Comparison of ENCODE assay signal across 15 mouse cellular contexts in genomic region chrX:166688779-166689178, GRCm38 (mm10).
DNase-seq lines count a peak whose midpoint lies in the region; ATAC-seq and TF ChIP-seq lines count a peak whose summit lies in the region.
"Had no signal": no experiment of that assay in that cellular context is flagged by ENCODE, and none has a peak within 500 bp of the region (broad histone marks: within the 10 kb centered on the region; RNA-seq: fewer than 3 reads in every experiment).

No protein-coding gene starts in this region.

- 55% methylated on average over 3 of the region's 3 CpGs for WGBS in lung, postnatal 0 days
- WGBS in midbrain, embryonic 16.5 days: 90% methylated on average over 3 of the region's 3 CpGs

- H3K4me3 ChIP-seq in lung, postnatal 0 days (ENCODE audit: low read depth, low read length): no peak overlapping the region
- H3K4me3 ChIP-seq in midbrain, embryonic 16.5 days (ENCODE audit: low read depth, low read length): no peak overlapping the region

- H3K4me2 ChIP-seq in lung, postnatal 0 days (replicated peaks; ENCODE audit: low read depth, low read length): no peak overlapping the region
- no peak overlapping the region for H3K4me2 ChIP-seq in midbrain, embryonic 16.5 days (ENCODE audit: low read length)

- no peaks in the 10 kb centered on the region for H3K27me3 ChIP-seq in lung, postnatal 0 days (replicated peaks; ENCODE audit: insufficient read depth, low read length)
- no peaks in the 10 kb centered on the region; the same call in 1 of the 2 replicates for H3K27me3 ChIP-seq in midbrain, embryonic 16.5 days (ENCODE audit: control insufficient read depth, insufficient read depth, low read depth, low read length)

- no peak overlapping the region for H3K9ac ChIP-seq in lung, postnatal 0 days (replicated peaks; ENCODE audit: low read depth)
- no peak overlapping the region for H3K9ac ChIP-seq in midbrain, embryonic 16.5 days (ENCODE audit: low read depth, low read length)

- H3K9me3 ChIP-seq in lung, postnatal 0 days (ENCODE audit: low read length): no peaks in the 10 kb centered on the region
- no peaks in the 10 kb centered on the region for H3K9me3 ChIP-seq in midbrain, embryonic 16.5 days (replicated peaks; ENCODE audit: control insufficient read depth, low read length, poor library complexity, severe bottlenecking)

- no peak for ATAC-seq in lung, postnatal 0 days
- no peak for ATAC-seq in midbrain, embryonic 16.5 days

- H3K27ac ChIP-seq in lung, postnatal 0 days (ENCODE audit: low read length): no peak overlapping the region
- no peak overlapping the region for H3K27ac ChIP-seq in midbrain, embryonic 16.5 days (ENCODE audit: low read length)
- H3K27ac ChIP-seq: stomach, postnatal 0 days had no signal

- DNase-seq in right cerebral cortex, postnatal 25 days: peak; percentile 4
- no peak for DNase-seq in right cerebral cortex, postnatal 14 days
- DNase-seq in embryo, embryonic 11 days: peak; percentile 6
- DNase-seq in mesoderm, embryonic 11.5 days (ENCODE audit: low read depth, low spot score): peak; percentile 10
- no peak for DNase-seq in lung, postnatal 0 days (ENCODE audit: low spot score)
- DNase-seq in kidney, adult 11 months: no peak
- DNase-seq: adrenal gland, postnatal 14 days; cerebellum, adult 2 months; gastrocnemius, postnatal 36 days; heart, postnatal 14 days; liver; lung, postnatal 36 days; right cerebral cortex, postnatal 4 days had no signal

- H3K36me3 ChIP-seq in lung, postnatal 0 days (ENCODE audit: insufficient read depth, low read length): no peaks in the 10 kb centered on the region
- no peaks in the 10 kb centered on the region for H3K36me3 ChIP-seq in midbrain, embryonic 16.5 days (ENCODE audit: control insufficient read depth, insufficient read depth, low read length)

- TF ChIP-seq CTCF in lung, postnatal 0 days (IDR thresholded peaks at IDR 0.05): no peak

- no peak for TF ChIP-seq EP300 in lung, postnatal 0 days (IDR thresholded peaks at IDR 0.05)

- H3K4me1 ChIP-seq in lung, postnatal 0 days (ENCODE audit: insufficient read depth, low read depth, low read length): no peaks in the 10 kb centered on the region
- H3K4me1 ChIP-seq in midbrain, embryonic 16.5 days (ENCODE audit: control insufficient read depth, insufficient read depth, low read length): no peaks in the 10 kb centered on the region

Comparison
In these comparisons a context has a peak if more than half of its experiments do, and no peak if none do; other contexts are left out.
1. DNase-seq: peak in right cerebral cortex, postnatal 25 days (single experiment), embryo, embryonic 11 days (single experiment) and mesoderm, embryonic 11.5 days (single experiment); none in right cerebral cortex, postnatal 14 days (single experiment), lung, postnatal 0 days (single experiment) and kidney, adult 11 months (single experiment).